Mouse (Mus musculus) gastrocnemius, adult 2 months (tissue): ENCODE data around the gene Sapcd1. TPM values are rescaled to one million over a fixed set of nuclear protein-coding genes. Genes with fewer than 3 reads are reported as not detected.

Source experiments
- DNase-seq: peaks from one replicate; pipeline ENCODE4 v3.0.0; 2022
- H3K27ac ChIP-seq: fragments of 200-600 bp; 2 replicates; pipeline ENCODE4 v1.8.1; 2022; ENCODE audit warnings: mild to moderate bottlenecking
- H3K4me3 ChIP-seq: fragments of 200-600 bp; 2 replicates; pipeline ENCODE4 v1.8.1; 2022; ENCODE audit warnings: mild to moderate bottlenecking, moderate library complexity
- CTCF ChIP-seq: fragments of 200-600 bp; IDR thresholded peaks from 2 replicates; pipeline ENCODE4 v1.8.1; 2022; ENCODE audit warnings: antibody characterized with exemption, mild to moderate bottlenecking, moderate library complexity
- intact Hi-C: fragments of 180-260 bp; cut with DNase I; formaldehyde crosslinking; loops from one replicate; pipeline ENCODE4 v1.15.1; 2025
- total RNA-seq, 2 experiments: library from RNA; stranded (reverse); gene quantifications; 2 replicates each; pipeline ENCODE4 v1.2.3; 2021

Gene Sapcd1
- total RNA-seq, 2 experiments from 2014 or later, result not detected

GRCm38 (mm10) chr17:35061299-35061698 lies 33.5 kb upstream of the Sapcd1 start:
- Histone ChIP-seq H3K27ac (no peak overlapping the region), H3K4me3 (no peak overlapping the region)
- no peak for TF ChIP-seq CTCF
- DNase-seq, result no peak
- intact Hi-C loops, result no loop called here

- Histone ChIP-seq H3K4me3 (peak overlapping the region; percentile 86), H3K27ac (peak overlapping the region; percentile 91)
- intact Hi-C loops, result no loop called here
- peak; percentile 64 for DNase-seq
- TF ChIP-seq CTCF, result no peak
Observed at GRCm38 (mm10) chr17:35060737-35061297, 33.0 kb upstream of the Sapcd1 start.

GRCm38 (mm10) chr17:35060071-35060470 lies 32.3 kb upstream of the Sapcd1 start:
- H3K27ac ChIP-seq, result peak overlapping the region; percentile 91
- no peak for DNase-seq
- intact Hi-C loops, result no loop called here
- no peak for TF ChIP-seq CTCF
- peak overlapping the region; percentile 86 for H3K4me3 ChIP-seq

GRCm38 (mm10) chr17:35058911-35059892 lies 31.4 kb upstream of the Sapcd1 start, which contains the start of gene Ddah2:
Ddah2 (plus strand) TSS chr17:35059035.
- Histone ChIP-seq H3K4me3 (peak within 1 kb of the TSS; percentile 86), H3K27ac (peak within 1 kb of the TSS; percentile 91)
- peak; percentile 72 for TF ChIP-seq CTCF
- intact Hi-C loops, result loop anchor here (2.0 kb wide), 1 partner anchor 38 kb away; no protein-coding TSS in a partner anchor
- DNase-seq, result peak; percentile 92

GRCm38 (mm10) chr17:35058316-35058715 lies 30.5 kb upstream of the Sapcd1 start:
- Histone ChIP-seq H3K27ac (peak overlapping the region; percentile 91), H3K4me3 (peak overlapping the region; percentile 86)

GRCm38 (mm10) chr17:35057090-35057489 lies 29.3 kb upstream of the Sapcd1 start:
- intact Hi-C loops, result no loop called here
- H3K4me3 ChIP-seq, result no peak overlapping the region
- no peak for DNase-seq
- no peak overlapping the region for H3K27ac ChIP-seq
- no peak for TF ChIP-seq CTCF

More at GRCm38 (mm10) chr17:35058316-35058715, 30.5 kb upstream of the Sapcd1 start:
- no peak for TF ChIP-seq CTCF
- intact Hi-C loops, result loop anchor here (2.0 kb wide), 1 partner anchor 38 kb away; no protein-coding TSS in a partner anchor
- no peak for DNase-seq

GRCm38 (mm10) chr17:35055691-35056495 lies 28.1 kb upstream of the Sapcd1 start:
- TF ChIP-seq CTCF, result no peak
- intact Hi-C loops, result no loop called here
- DNase-seq, result no peak
- H3K27ac ChIP-seq, result no peak overlapping the region
- no peak overlapping the region for H3K4me3 ChIP-seq

- intact Hi-C loops, result no loop called here
- TF ChIP-seq CTCF, result no peak
- H3K4me3 ChIP-seq, result peak overlapping the region; percentile 82
- no peak for DNase-seq
- H3K27ac ChIP-seq, result peak overlapping the region; percentile 91
Observed at GRCm38 (mm10) chr17:35052271-35052798, 24.5 kb upstream of the Sapcd1 start.

GRCm38 (mm10) chr17:35051156-35052086 lies 23.6 kb upstream of the Sapcd1 start:
- TF ChIP-seq CTCF, result no peak
- intact Hi-C loops, result no loop called here
- Histone ChIP-seq H3K27ac (peak overlapping the region; percentile 91), H3K4me3 (peak overlapping the region; percentile 82)
- DNase-seq, result peak; percentile 69

GRCm38 (mm10) chr17:35050126-35050750 lies 22.4 kb upstream of the Sapcd1 start:
- H3K27ac ChIP-seq, result peak overlapping the region; percentile 91
- peak overlapping the region; percentile 82 for H3K4me3 ChIP-seq
- intact Hi-C loops, result no loop called here
- DNase-seq, result peak; percentile 82
- TF ChIP-seq CTCF, result no peak
